Mouse (Mus musculus) c-Kit-negative CD71-positive TER-119-positive erythroid progenitor cells, embryonic 14.5 days (primary cell): ENCODE results near the gene Sema4c.

ENCODE experiments used
- DNase-seq: peaks from one replicate; pipeline ENCODE4 v3.0.0-alpha.2; 2013; ENCODE audit warnings: low read depth, low spot score

Gene Sema4c

GRCm38 (mm10) chr1:36558031-36558993 is at the start of gene Sema4c:
Sema4c (minus strand) TSS chr1:36558349.
- no peak for DNase-seq

- DNase-seq: no peak
Measured at GRCm38 (mm10) chr1:36606951-36607350, 48.8 kb upstream of the Sema4c start.

- DNase-seq: no peak
Measured at GRCm38 (mm10) chr1:36604254-36605156, 46.4 kb upstream of the Sema4c start.

GRCm38 (mm10) chr1:36603361-36603760 is 45.2 kb upstream of the Sema4c start:
- no peak for DNase-seq

GRCm38 (mm10) chr1:36602271-36602670 is 44.1 kb upstream of the Sema4c start:
- no peak for DNase-seq

GRCm38 (mm10) chr1:36598411-36598810 is 40.3 kb upstream of the Sema4c start:
- DNase-seq: no peak

- no peak for DNase-seq
Measured at GRCm38 (mm10) chr1:36596114-36596513, 38.0 kb upstream of the Sema4c start.

- no peak for DNase-seq
Measured at GRCm38 (mm10) chr1:36595167-36595931, 37.2 kb upstream of the Sema4c start.

- no peak for DNase-seq
Measured at GRCm38 (mm10) chr1:36593099-36593498, 35.0 kb upstream of the Sema4c start.

GRCm38 (mm10) chr1:36591408-36591807 is 33.3 kb upstream of the Sema4c start:
- DNase-seq: no peak

GRCm38 (mm10) chr1:36590664-36591063 is 32.5 kb upstream of the Sema4c start:
- no peak for DNase-seq

- no peak for DNase-seq
Measured at GRCm38 (mm10) chr1:36589486-36589885, 31.3 kb upstream of the Sema4c start.

- no peak for DNase-seq
Measured at GRCm38 (mm10) chr1:36588476-36589450, 30.6 kb upstream of the Sema4c start.

GRCm38 (mm10) chr1:36587860-36588259 is 29.7 kb upstream of the Sema4c start:
- no peak for DNase-seq

GRCm38 (mm10) chr1:36586288-36586687 is 28.1 kb upstream of the Sema4c start:
- no peak for DNase-seq

GRCm38 (mm10) chr1:36583408-36584116 is 25.4 kb upstream of the Sema4c start:
- DNase-seq: no peak

- DNase-seq: no peak
Measured at GRCm38 (mm10) chr1:36582211-36582610, 24.1 kb upstream of the Sema4c start.

- no peak for DNase-seq
Measured at GRCm38 (mm10) chr1:36581260-36581659, 23.1 kb upstream of the Sema4c start.

- no peak for DNase-seq
Measured at GRCm38 (mm10) chr1:36580384-36581207, 22.4 kb upstream of the Sema4c start.
